Mouse (Mus musculus) olfactory bulb, adult 2 months (tissue): ENCODE data around the gene Abraxas2.

Source experiments
- CTCF ChIP-seq: fragments of 200-500 bp; IDR thresholded peaks from 2 replicates; pipeline ENCODE4 v1.5.1; 2012; ENCODE audit warnings: low read depth, mild to moderate bottlenecking, low read length, moderate library complexity; ENCODE audit not compliant: insufficient read depth
- POLR2A ChIP-seq: fragments of 200-500 bp; IDR thresholded peaks from 2 replicates; pipeline ENCODE4 v1.6.1; 2012; ENCODE audit warnings: mild to moderate bottlenecking, low read depth, low read length, moderate library complexity; ENCODE audit not compliant: insufficient read depth

DNA sequence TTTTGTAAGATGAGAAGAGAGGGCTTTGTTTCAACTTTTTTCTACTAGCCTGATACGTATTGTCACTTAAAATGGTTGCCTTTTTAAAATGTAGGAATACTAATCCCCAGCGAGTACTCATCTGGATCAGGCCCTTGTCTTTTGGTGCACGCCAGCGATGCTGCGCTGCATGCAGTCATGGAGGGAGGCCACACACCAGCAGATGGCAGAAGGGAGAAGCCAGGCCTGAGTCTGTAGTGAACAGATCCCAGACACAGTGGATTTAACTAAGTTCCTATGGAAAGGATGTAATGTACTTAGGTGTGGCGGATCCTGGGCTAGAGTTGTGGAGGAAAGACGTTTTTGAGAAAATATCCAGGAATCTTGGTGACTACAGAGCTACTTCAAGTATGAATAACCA, 25.0 kb downstream of the Abraxas2 start:
- TF ChIP-seq CTCF (no peak), POLR2A (no peak)
